In genomic region chr2:128057872-128058271, GRCm38 (mm10) we compare ENCODE assay signal across 23 mouse cellular contexts.
DNase-seq lines count a peak whose midpoint lies in the region; ATAC-seq and TF ChIP-seq lines count a peak whose summit lies in the region.
"Had no signal": no experiment of that assay in that cellular context is flagged by ENCODE, and none has a peak within 500 bp of the region (broad histone marks: within the 10 kb centered on the region; RNA-seq: fewer than 3 reads in every experiment).

No protein-coding gene starts in this region.

- 94% methylated on average over 5 of the region's 5 CpGs for WGBS in lung, postnatal 0 days

- no peaks in the 10 kb centered on the region for H3K27me3 ChIP-seq in lung, postnatal 0 days (replicated peaks; ENCODE audit: insufficient read depth, low read length)
- H3K27me3 ChIP-seq: forebrain, embryonic 12.5 days had no signal

- intact Hi-C loops in left cerebral cortex, postnatal 25 days (cut with DNase I): no loop called here

- peak; percentile 12 for DNase-seq in lung, postnatal 0 days (ENCODE audit: low spot score)
- DNase-seq in lung, postnatal 4 days: no peak
- DNase-seq in left cerebral cortex, postnatal 25 days (ENCODE audit: low spot score in 2 of 2): no peak
- no peak for DNase-seq in cerebellum, postnatal 10 days
- no peak for DNase-seq in retina, postnatal 1 day
- DNase-seq: adrenal gland, postnatal 36 days; cerebellum, adult 11 months; cerebellum, adult 8-10 months; cerebellum, postnatal 25 days; gastrocnemius, adult 2 months; gastrocnemius, postnatal 25 days; heart, adult 18-20 months; heart, postnatal 10 days had no signal

- no peak overlapping the region for H3K4me3 ChIP-seq in lung, postnatal 0 days (ENCODE audit: low read depth, low read length)
- H3K4me3 ChIP-seq: embryonic facial prominence, embryonic 13.5 days; forebrain, embryonic 12.5 days; gastrocnemius, adult 2 months; heart, embryonic 10.5 days; hindbrain, embryonic 10.5 days had no signal

- no peaks in the 10 kb centered on the region for H3K4me1 ChIP-seq in lung, postnatal 0 days (ENCODE audit: insufficient read depth, low read depth, low read length)
- H3K4me1 ChIP-seq: embryonic facial prominence, embryonic 13.5 days; forebrain, embryonic 12.5 days; heart, embryonic 10.5 days had no signal

- H3K4me2 ChIP-seq in lung, postnatal 0 days (replicated peaks; ENCODE audit: low read depth, low read length): no peak overlapping the region
- H3K4me2 ChIP-seq: embryonic facial prominence, embryonic 13.5 days; forebrain, embryonic 12.5 days; hindbrain, embryonic 14.5 days had no signal

- no peaks in the 10 kb centered on the region for H3K9me3 ChIP-seq in lung, postnatal 0 days (ENCODE audit: low read length)
- H3K9me3 ChIP-seq: embryonic facial prominence, embryonic 13.5 days; forebrain, embryonic 12.5 days; heart, embryonic 10.5 days; hindbrain, embryonic 10.5 days had no signal

- TF ChIP-seq EP300 in lung, postnatal 0 days (IDR thresholded peaks at IDR 0.05): no peak

- H3K9ac ChIP-seq in lung, postnatal 0 days (replicated peaks; ENCODE audit: low read depth): no peak overlapping the region
- H3K9ac ChIP-seq: embryonic facial prominence, embryonic 13.5 days; forebrain, embryonic 12.5 days; hindbrain, embryonic 14.5 days had no signal

- ATAC-seq in lung, postnatal 0 days: no peak
- peak; percentile 40 for ATAC-seq in granulocyte monocyte progenitor cell, adult 5-6 weeks (replicated peaks; ENCODE audit: poor library complexity, severe bottlenecking)
- peak; percentile 49 for ATAC-seq in megakaryocyte progenitor cell, adult 5-6 weeks (replicated peaks; ENCODE audit: poor library complexity)
- ATAC-seq: activated CD4-positive, CD25-positive, alpha-beta regulatory T cell, adult 4 months; forebrain, embryonic 16.5 days; Patski had no signal

- no peak overlapping the region for H3K27ac ChIP-seq in lung, postnatal 0 days (ENCODE audit: low read length)
- H3K27ac ChIP-seq: embryonic facial prominence, embryonic 13.5 days; forebrain, embryonic 12.5 days; gastrocnemius, adult 2 months; heart, embryonic 10.5 days; hindbrain, embryonic 10.5 days; hindbrain, embryonic 14.5 days had no signal

- no peak for TF ChIP-seq CTCF in lung, postnatal 0 days (IDR thresholded peaks at IDR 0.05)

- no peaks in the 10 kb centered on the region for H3K36me3 ChIP-seq in lung, postnatal 0 days (ENCODE audit: insufficient read depth, low read length)
- H3K36me3 ChIP-seq: embryonic facial prominence, embryonic 13.5 days; forebrain, embryonic 12.5 days; heart, embryonic 10.5 days; hindbrain, embryonic 10.5 days had no signal
